Mouse (Mus musculus) liver, embryonic 15.5 days (tissue): ENCODE measurements around the gene Enkd1. TPM values are rescaled to one million over a fixed set of nuclear protein-coding genes. Genes with fewer than 3 reads are reported as not detected.

Experiments used
- ATAC-seq: fragments of 200-750 bp; cut with Nextera tagmentation; 2 replicates; pipeline ENCODE4 v1.8.0; 2017; ENCODE audit warnings: moderate number of reproducible peaks, mild to moderate bottlenecking, moderate library complexity; ENCODE audit not compliant: insufficient read depth
- H3K27ac ChIP-seq: fragments of 300-500 bp; sonication (generic); replicated peaks from 2 replicates; pipeline ENCODE4 v1.5.1; 2015; ENCODE audit warnings: mild to moderate bottlenecking, inconsistent platforms
- H3K27me3 ChIP-seq: fragments of 300-500 bp; sonication (generic); 2 replicates; pipeline ENCODE4 v1.6.1; 2015; ENCODE audit warnings: mild to moderate bottlenecking, inconsistent platforms
- H3K36me3 ChIP-seq: fragments of 300-500 bp; sonication (generic); replicated peaks from 2 replicates; pipeline ENCODE4 v1.6.1; 2015; ENCODE audit warnings: moderate library complexity, mild to moderate bottlenecking, inconsistent platforms
- H3K4me1 ChIP-seq: fragments of 300-500 bp; sonication (generic); replicated peaks from 2 replicates; pipeline ENCODE4 v1.6.1; 2015; ENCODE audit warnings: inconsistent platforms
- H3K4me2 ChIP-seq: fragments of 300-500 bp; sonication (generic); 2 replicates; pipeline ENCODE4 v1.6.1; 2015; ENCODE audit warnings: moderate library complexity, mild to moderate bottlenecking, inconsistent platforms
- H3K4me3 ChIP-seq: fragments of 300-500 bp; sonication (generic); replicated peaks from 2 replicates; pipeline ENCODE4 v1.5.1; 2015; ENCODE audit warnings: mild to moderate bottlenecking, inconsistent platforms
- H3K9ac ChIP-seq: fragments of 300-500 bp; sonication (generic); 2 replicates; pipeline ENCODE4 v1.6.1; 2015; ENCODE audit warnings: moderate library complexity, mild to moderate bottlenecking, inconsistent platforms
- H3K9me3 ChIP-seq: fragments of 300-500 bp; sonication (generic); replicated peaks from 2 replicates; pipeline ENCODE4 v1.6.1; 2016; ENCODE audit warnings: inconsistent platforms
- WGBS: fragments of 180-500 bp; shearing (Covaris S2); methylation state at CpG from one replicate; pipeline ENCODE4 v1.1.7; 2015; ENCODE audit warnings: mixed read lengths; ENCODE audit not compliant: insufficient replicate concordance; 5-methylcytosine and 5-hydroxymethylcytosine counted together
- polyA plus RNA-seq: library from polyadenylated mRNA; unstranded; fragments of >200 nt; fragmentation: Nextera tagmentation; extraction: Ambion mirVana; gene quantifications from 2 replicates; pipeline ENCODE4 v1.2.1, GENCODE M21; 2015

The Enkd1 gene
- polyA plus RNA-seq, 1 experiment from 2014 or later = 4.4 TPM

GRCm38 (mm10) chr8:105690978-105691377 is 17.0 kb downstream of the Enkd1 start:
- Histone ChIP-seq H3K4me3 (no peak overlapping the region), H3K27ac (no peak overlapping the region), H3K4me1 (peaks cover 18% of the 10 kb centered on the region), H3K4me2 (no peak overlapping the region), H3K9me3 (no peaks in the 10 kb centered on the region), H3K27me3 (peaks cover 12% of the 10 kb centered on the region), H3K36me3 (no peaks in the 10 kb centered on the region), H3K9ac (no peak overlapping the region)
- WGBS = 75% methylated on average over 14 of the region's 14 CpGs
- no peak for ATAC-seq

- 78% methylated on average over 9 of the region's 9 CpGs for WGBS
- H3K4me3 ChIP-seq = no peak overlapping the region
- peaks cover 22% of the 10 kb centered on the region for H3K4me1 ChIP-seq
- peaks cover 12% of the 10 kb centered on the region for H3K27me3 ChIP-seq
- no peak overlapping the region for H3K27ac ChIP-seq
- H3K9ac ChIP-seq = no peak overlapping the region
- ATAC-seq = no peak
- H3K36me3 ChIP-seq = no peaks in the 10 kb centered on the region
- no peaks in the 10 kb centered on the region for H3K9me3 ChIP-seq
- H3K4me2 ChIP-seq = no peak overlapping the region
These were observed 18.0 kb downstream of the Enkd1 start for GRCm38 (mm10) chr8:105689983-105690360.

GRCm38 (mm10) chr8:105689256-105689982 is 18.6 kb downstream of the Enkd1 start:
- Histone ChIP-seq H3K4me1 (peaks cover 21% of the 10 kb centered on the region), H3K27me3 (peaks cover 8% of the 10 kb centered on the region), H3K9me3 (no peaks in the 10 kb centered on the region), H3K4me3 (no peak overlapping the region), H3K27ac (no peak overlapping the region), H3K4me2 (no peak overlapping the region), H3K9ac (no peak overlapping the region), H3K36me3 (peaks cover under 1% of the 10 kb centered on the region; the same call in 1 of the 2 replicates)
- no peak for ATAC-seq
- WGBS = 78% methylated on average over 35 of the region's 35 CpGs

- peaks cover 12% of the 10 kb centered on the region for H3K36me3 ChIP-seq
- no peak for ATAC-seq
- no peak overlapping the region for H3K9ac ChIP-seq
- peaks cover 11% of the 10 kb centered on the region for H3K4me1 ChIP-seq
- no peak overlapping the region for H3K4me2 ChIP-seq
- WGBS = 36% methylated on average over 14 of the region's 14 CpGs
- H3K27ac ChIP-seq = no peak overlapping the region
- no peak overlapping the region for H3K4me3 ChIP-seq
- no peaks in the 10 kb centered on the region for H3K27me3 ChIP-seq
- no peaks in the 10 kb centered on the region for H3K9me3 ChIP-seq
These were observed 19.7 kb downstream of the Enkd1 start for GRCm38 (mm10) chr8:105688242-105688752.

- no peak overlapping the region for H3K4me2 ChIP-seq
- H3K9me3 ChIP-seq = no peaks in the 10 kb centered on the region
- no peak overlapping the region for H3K4me3 ChIP-seq
- no peak for ATAC-seq
- peaks cover 11% of the 10 kb centered on the region for H3K4me1 ChIP-seq
- 78% methylated on average over 8 of the region's 8 CpGs for WGBS
- H3K27me3 ChIP-seq = no peaks in the 10 kb centered on the region
- no peak overlapping the region for H3K9ac ChIP-seq
- H3K27ac ChIP-seq = no peak overlapping the region
- H3K36me3 ChIP-seq = peaks cover 20% of the 10 kb centered on the region
These were observed 20.5 kb downstream of the Enkd1 start for GRCm38 (mm10) chr8:105687512-105687911.

GRCm38 (mm10) chr8:105686551-105686950 is 21.5 kb downstream of the Enkd1 start:
- Histone ChIP-seq H3K27ac (0 out of 2 replicates have a peak overlapping the region, but pooled peaks have one; percentile 24), H3K4me1 (peaks cover 11% of the 10 kb centered on the region), H3K27me3 (no peaks in the 10 kb centered on the region), H3K9me3 (no peaks in the 10 kb centered on the region), H3K4me3 (no peak overlapping the region), H3K4me2 (peak overlapping the region; percentile 54; the same call in 1 of the 2 replicates), H3K9ac (no peak overlapping the region), H3K36me3 (peaks cover 29% of the 10 kb centered on the region)
- no peak for ATAC-seq
- WGBS = 57% methylated on average over 6 of the region's 6 CpGs

- Histone ChIP-seq H3K9me3 (no peaks in the 10 kb centered on the region), H3K4me3 (peak within 1 kb of the TSS; percentile 12; the same call in 1 of the 2 replicates), H3K27me3 (no peaks in the 10 kb centered on the region), H3K36me3 (peaks cover 36% of the 10 kb centered on the region), H3K27ac (0 out of 2 replicates have a peak within 1 kb of the TSS, but pooled peaks have one; percentile 24), H3K9ac (no peak within 1 kb of the TSS), H3K4me1 (peaks cover 11% of the 10 kb centered on the region), H3K4me2 (peak within 1 kb of the TSS; percentile 54)
- 4% methylated on average over 18 of the region's 26 CpGs for WGBS
- ATAC-seq = peak; percentile 29; the same call in 1 of the 2 replicates
These were observed 22.2 kb downstream of the Enkd1 start, which contains the start of gene Carmil2 for GRCm38 (mm10) chr8:105685796-105686308. Gene Carmil2, plus strand, starts transcription at chr8:105686274.

- ATAC-seq = no peak
- Histone ChIP-seq H3K27ac (no peak overlapping the region), H3K9me3 (no peaks in the 10 kb centered on the region), H3K4me3 (no peak overlapping the region), H3K4me1 (peaks cover 11% of the 10 kb centered on the region), H3K27me3 (no peaks in the 10 kb centered on the region), H3K36me3 (peaks cover 41% of the 10 kb centered on the region), H3K9ac (no peak overlapping the region), H3K4me2 (peak overlapping the region; percentile 54; the same call in 1 of the 2 replicates)
- WGBS = 56% methylated on average over 7 of the region's 7 CpGs
These were observed 22.7 kb downstream of the Enkd1 start for GRCm38 (mm10) chr8:105685325-105685724.

- Histone ChIP-seq H3K27me3 (no peaks in the 10 kb centered on the region), H3K9ac (no peak overlapping the region), H3K27ac (no peak overlapping the region), H3K4me3 (no peak overlapping the region), H3K4me2 (no peak overlapping the region), H3K36me3 (peaks cover 100% of the 10 kb centered on the region), H3K9me3 (no peaks in the 10 kb centered on the region), H3K4me1 (no peaks in the 10 kb centered on the region)
- 86% methylated on average over 1 of the region's 1 CpGs for WGBS
- ATAC-seq = no peak
These were observed 30.1 kb downstream of the Enkd1 start for GRCm38 (mm10) chr8:105677891-105678290.

- H3K4me3 ChIP-seq = no peak overlapping the region
- H3K9ac ChIP-seq = no peak overlapping the region
- 68% methylated on average over 3 of the region's 3 CpGs for WGBS
- H3K9me3 ChIP-seq = no peaks in the 10 kb centered on the region
- no peak overlapping the region for H3K27ac ChIP-seq
- H3K27me3 ChIP-seq = no peaks in the 10 kb centered on the region
- ATAC-seq = no peak
- H3K4me2 ChIP-seq = no peak overlapping the region
- peaks cover 41% of the 10 kb centered on the region for H3K36me3 ChIP-seq
- no peaks in the 10 kb centered on the region for H3K4me1 ChIP-seq
These were observed 46.8 kb downstream of the Enkd1 start for GRCm38 (mm10) chr8:105661167-105661566.

GRCm38 (mm10) chr8:105657641-105658040 is 50.4 kb downstream of the Enkd1 start:
- H3K4me3 ChIP-seq = no peak overlapping the region
- no peak for ATAC-seq
- H3K27ac ChIP-seq = no peak overlapping the region
- H3K27me3 ChIP-seq = no peaks in the 10 kb centered on the region
- no peaks in the 10 kb centered on the region for H3K4me1 ChIP-seq
- no peaks in the 10 kb centered on the region for H3K9me3 ChIP-seq
- no peak overlapping the region for H3K4me2 ChIP-seq
- H3K36me3 ChIP-seq = peaks cover 41% of the 10 kb centered on the region
- H3K9ac ChIP-seq = no peak overlapping the region
